Mouse (Mus musculus) thymus, postnatal 0 days (tissue): ENCODE measurements at regions not wholly inside any gene's neighbourhood (a gene's known extent, or its start where the extent isn't known, plus 50 kb on each side); places are given as distances from the start of the nearest gene placed in this dataset.

Experiments
- DNase-seq: peaks from one replicate; pipeline ENCODE4 v3.0.0-alpha.2; 2015; ENCODE audit warnings: low spot score

GRCm38 (mm10) chr3:37928731-37929130 is 204.4 kb upstream of the Gm5148 start:
- DNase-seq, result no peak

- DNase-seq, result peak; percentile 12
Measured at GRCm38 (mm10) chr3:37919450-37920156, 195.3 kb upstream of the Gm5148 start.

GRCm38 (mm10) chr3:37916786-37917479 is 192.6 kb upstream of the Gm5148 start:
- no peak for DNase-seq

- no peak for DNase-seq
Measured at GRCm38 (mm10) chr3:37916281-37916680, 192.0 kb upstream of the Gm5148 start.

GRCm38 (mm10) chr3:37915673-37916072 is 191.4 kb upstream of the Gm5148 start:
- no peak for DNase-seq

GRCm38 (mm10) chr3:37914136-37914535 is 189.8 kb upstream of the Gm5148 start:
- no peak for DNase-seq

- DNase-seq, result no peak
Measured at GRCm38 (mm10) chr3:37909821-37910220, 185.5 kb upstream of the Gm5148 start.

GRCm38 (mm10) chr3:37909008-37909407 is 184.7 kb upstream of the Gm5148 start:
- DNase-seq, result no peak

GRCm38 (mm10) chr3:37908456-37908855 is 184.2 kb upstream of the Gm5148 start:
- no peak for DNase-seq

GRCm38 (mm10) chr3:37907432-37908088 is 183.3 kb upstream of the Gm5148 start:
- peak; percentile 16 for DNase-seq

GRCm38 (mm10) chr3:37906806-37907251 is 182.5 kb upstream of the Gm5148 start:
- peak; percentile 52 for DNase-seq

- no peak for DNase-seq
Measured at GRCm38 (mm10) chr3:37904188-37904587, 179.9 kb upstream of the Gm5148 start.

GRCm38 (mm10) chr3:37903482-37903881 is 179.2 kb upstream of the Gm5148 start:
- DNase-seq, result no peak

- no peak for DNase-seq
Measured at GRCm38 (mm10) chr3:37903021-37903420, 178.7 kb upstream of the Gm5148 start.

GRCm38 (mm10) chr3:37897392-37897791 is 173.1 kb upstream of the Gm5148 start:
- DNase-seq, result no peak

GRCm38 (mm10) chr3:37896821-37897311 is 172.6 kb upstream of the Gm5148 start:
- peak; percentile 60 for DNase-seq

GRCm38 (mm10) chr3:37894599-37894998 is 170.3 kb upstream of the Gm5148 start:
- DNase-seq, result no peak

- no peak for DNase-seq
Measured at GRCm38 (mm10) chr3:37890202-37890601, 165.9 kb upstream of the Gm5148 start.

- DNase-seq, result no peak
Measured at GRCm38 (mm10) chr3:37888455-37888854, 164.2 kb upstream of the Gm5148 start.

GRCm38 (mm10) chr3:37887711-37888110 is 163.4 kb upstream of the Gm5148 start:
- DNase-seq, result no peak

- DNase-seq, result no peak
Measured at GRCm38 (mm10) chr3:37886705-37887454, 162.6 kb upstream of the Gm5148 start.
